Mouse (Mus musculus) erythroblast, embryonic 14.5 days (primary cell): ENCODE results near the gene Ifi214.
"Not testable (repeated sequence)": the region's sequence is repeated elsewhere in the genome, so short reads cannot be mapped to it uniquely, and the experiment has no call there.

ENCODE experiments used
- GATA1 ChIP-seq: IDR thresholded peaks from 2 replicates; pipeline ENCODE4 v1.6.1; 2012; ENCODE audit warnings: low read length, inconsistent platforms, mixed read lengths
- TAL1 ChIP-seq: IDR thresholded peaks from 3 replicates; pipeline ENCODE4 v1.6.1; 2012; ENCODE audit warnings: low read length, inconsistent platforms, mixed read lengths

GRCm38 (mm10) chr1:173510595-173510994 is 25.2 kb downstream of the Ifi214 start:
- TF ChIP-seq TAL1, GATA1: not testable (repeated sequence)
